Mouse (Mus musculus): Measurements from ENCODE around the gene Tmem53. TPM values are rescaled to one million over a fixed set of nuclear protein-coding genes. Genes with fewer than 3 reads are reported as not detected.

The Tmem53 gene
- not detected for polyA plus RNA-seq (2017; shearing (Covaris generic))

DNA sequence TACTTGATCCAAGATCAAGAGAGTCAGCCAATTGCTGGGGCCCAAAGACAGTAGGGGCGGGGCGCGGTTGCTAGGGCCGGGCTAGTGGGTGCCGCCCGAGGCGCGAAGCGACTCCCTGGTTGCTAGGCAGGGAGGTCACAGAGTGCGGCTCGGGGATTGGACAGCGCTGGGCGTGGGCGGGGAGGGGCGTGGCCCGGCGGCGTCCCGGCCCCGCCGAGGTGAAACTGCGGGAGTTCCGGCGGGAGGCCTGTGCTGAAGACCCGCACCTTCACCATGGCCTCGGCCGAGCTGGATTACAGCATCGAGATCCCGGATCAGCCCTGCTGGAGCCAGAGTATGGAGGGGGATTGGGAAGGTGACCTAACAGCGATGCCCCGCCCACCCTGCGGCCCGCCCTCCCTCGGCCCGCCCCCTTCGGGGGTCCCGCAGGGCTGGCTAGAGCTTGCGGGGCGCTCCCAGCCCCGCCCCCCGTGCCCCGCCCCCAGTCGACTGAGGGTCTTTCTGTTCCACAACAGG lies at the start of gene Tmem53, which contains the start of gene Armh1:
Tmem53 (plus strand) TSS at position 151 of the 516 bp plus-strand sequence.
Armh1 (minus strand) TSS at position 325 of the 516 bp plus-strand sequence.

Other genes starting within 250 kb of the Tmem53 start
- 20.9 TPM for gene Eif2b3, start 232.5 kb upstream of the Tmem53 start, polyA plus RNA-seq (2017; shearing (Covaris generic))
- not detected for gene Ptch2, start 155.9 kb upstream of the Tmem53 start, polyA plus RNA-seq (2017; shearing (Covaris generic))
- 32.3 TPM for gene Btbd19, start 126.2 kb upstream of the Tmem53 start, polyA plus RNA-seq (2017; shearing (Covaris generic))
- 0.56 TPM for gene Tctex1d4, start 125.2 kb upstream of the Tmem53 start, polyA plus RNA-seq (2017; shearing (Covaris generic))
- 270 TPM for gene Plk3, start 118.0 kb upstream of the Tmem53 start, polyA plus RNA-seq (2017; shearing (Covaris generic))
- 490 TPM for gene Rps8, start 95.7 kb upstream of the Tmem53 start, polyA plus RNA-seq (2017; shearing (Covaris generic))
- 0.32 TPM for gene Kif2c, start 69.3 kb upstream of the Tmem53 start, polyA plus RNA-seq (2017; shearing (Covaris generic))
- gene Armh1, start 174 bp downstream of the Tmem53 start, polyA plus RNA-seq (2017; shearing (Covaris generic)): not detected
- gene Rnf220, start 245.1 kb downstream of the Tmem53 start, polyA plus RNA-seq (2017; shearing (Covaris generic)): 97.3 TPM

Measured in effector memory CD4-positive, alpha-beta T cell, adult 5 months (primary cell).